Mouse (Mus musculus) stomach, embryonic 16.5 days (tissue): ENCODE results near the gene Dnajc19. TPM values are rescaled to one million over a fixed set of nuclear protein-coding genes. Genes with fewer than 3 reads are reported as not detected.

Source experiments
- ATAC-seq: fragments of 200-750 bp; cut with Nextera tagmentation; 2 replicates; pipeline ENCODE4 v1.8.0; 2017; ENCODE audit warnings: moderate number of reproducible peaks, moderate TSS enrichment; ENCODE audit not compliant: insufficient read depth, low FRiP score
- H3K27ac ChIP-seq: fragments of 300-500 bp; sonication (generic); 2 replicates; pipeline ENCODE4 v1.5.1; 2014; ENCODE audit warnings: low read length
- H3K27me3 ChIP-seq: fragments of 300-500 bp; sonication (generic); 2 replicates; pipeline ENCODE4 v1.6.1; 2014; ENCODE audit warnings: low read length, control low read depth, mixed read lengths; ENCODE audit not compliant: control insufficient read depth, insufficient read depth
- H3K36me3 ChIP-seq: fragments of 300-500 bp; sonication (generic); 2 replicates; pipeline ENCODE4 v1.6.1; 2014; ENCODE audit warnings: low read length; ENCODE audit not compliant: control insufficient read depth, insufficient read depth
- H3K4me1 ChIP-seq: fragments of 300-500 bp; sonication (generic); 2 replicates; pipeline ENCODE4 v1.6.1; 2014; ENCODE audit warnings: low read length, control low read depth, mixed read lengths; ENCODE audit not compliant: control insufficient read depth, insufficient read depth
- H3K4me2 ChIP-seq: fragments of 300-500 bp; sonication (generic); 2 replicates; pipeline ENCODE4 v1.6.1; 2014; ENCODE audit warnings: low read depth, low read length, mixed read lengths
- H3K4me3 ChIP-seq: fragments of 300-500 bp; sonication (generic); replicated peaks from 2 replicates; pipeline ENCODE4 v1.5.1; 2014; ENCODE audit warnings: mild to moderate bottlenecking, low read length
- H3K9ac ChIP-seq: fragments of 300-500 bp; sonication (generic); 2 replicates; pipeline ENCODE4 v1.6.1; 2014; ENCODE audit warnings: low read length
- H3K9me3 ChIP-seq: fragments of 300-500 bp; sonication (generic); replicated peaks from 2 replicates; pipeline ENCODE4 v1.6.1; 2016; ENCODE audit warnings: low read length, control low read depth; ENCODE audit not compliant: control insufficient read depth
- WGBS: fragments of 180-500 bp; shearing (Covaris S2); extraction: QIAGEN DNeasy Blood & Tissue Kit; methylation state at CpG from one replicate; pipeline ENCODE4 v1.1.7; 2014; 5-methylcytosine and 5-hydroxymethylcytosine counted together
- polyA plus RNA-seq: library from polyadenylated mRNA; unstranded; fragments of >200 nt; fragmentation: Nextera tagmentation; extraction: Ambion mirVana; gene quantifications from 2 replicates; pipeline ENCODE4 v1.2.1, GENCODE M21; 2015

Gene Dnajc19
- polyA plus RNA-seq = 110 and 127 TPM in 2 replicates

- Histone ChIP-seq H3K4me2 (peak within 1 kb of the TSS; percentile 74), H3K9me3 (no peaks in the 10 kb centered on the region), H3K9ac (peak within 1 kb of the TSS; percentile 87), H3K36me3 (0 out of 2 replicates have a peak, but pooled peaks cover 3% of the 10 kb centered on the region), H3K4me1 (peaks cover 13% of the 10 kb centered on the region), H3K4me3 (peak within 1 kb of the TSS; percentile 82), H3K27me3 (no peaks in the 10 kb centered on the region), H3K27ac (peak within 1 kb of the TSS; percentile 78; the same call in 1 of the 2 replicates)
- under 1% methylated on average over 50 of the region's 50 CpGs for WGBS
- ATAC-seq = peak; percentile 95
These were observed at the start of gene Dnajc19 for GRCm38 (mm10) chr3:34080900-34081662. Gene Dnajc19, minus strand, starts transcription at chr3:34081321.

- H3K4me1 ChIP-seq = no peaks in the 10 kb centered on the region
- H3K4me3 ChIP-seq = no peak overlapping the region
- no peaks in the 10 kb centered on the region for H3K9me3 ChIP-seq
- H3K27ac ChIP-seq = no peak overlapping the region
- no peak overlapping the region for H3K4me2 ChIP-seq
- ATAC-seq = no peak
- WGBS = 82% methylated on average over 6 of the region's 6 CpGs
- H3K9ac ChIP-seq = no peak overlapping the region
- H3K27me3 ChIP-seq = no peaks in the 10 kb centered on the region
- H3K36me3 ChIP-seq = no peaks in the 10 kb centered on the region
These were observed 48.8 kb upstream of the Dnajc19 start for GRCm38 (mm10) chr3:34129957-34130356.

DNA sequence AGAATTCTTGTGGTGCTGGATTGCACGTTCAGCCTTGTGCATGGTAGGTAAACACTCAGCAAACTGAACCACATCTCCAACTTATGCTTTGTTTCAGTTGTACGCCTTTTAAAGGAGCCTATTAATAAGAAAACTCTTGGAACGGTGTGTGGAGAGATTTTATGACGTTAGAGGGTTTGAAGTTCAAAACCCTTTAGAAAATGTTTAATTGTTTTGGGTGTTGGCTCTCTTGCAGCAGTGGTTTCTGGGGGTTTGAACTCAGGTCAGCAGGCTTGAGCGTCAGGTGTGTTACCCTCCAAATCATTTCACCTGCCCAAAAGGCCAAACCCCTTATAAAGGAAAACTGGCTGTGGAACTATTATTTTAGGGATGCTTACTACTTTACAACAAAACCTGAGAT lies 40.2 kb upstream of the Dnajc19 start:
- WGBS = 81% methylated on average over 5 of the region's 5 CpGs
- no peaks in the 10 kb centered on the region for H3K36me3 ChIP-seq
- H3K9ac ChIP-seq = no peak overlapping the region
- H3K27ac ChIP-seq = no peak overlapping the region
- no peak for ATAC-seq
- no peaks in the 10 kb centered on the region for H3K9me3 ChIP-seq
- no peaks in the 10 kb centered on the region for H3K4me1 ChIP-seq
- no peak overlapping the region for H3K4me3 ChIP-seq
- no peaks in the 10 kb centered on the region for H3K27me3 ChIP-seq
- no peak overlapping the region for H3K4me2 ChIP-seq

DNA sequence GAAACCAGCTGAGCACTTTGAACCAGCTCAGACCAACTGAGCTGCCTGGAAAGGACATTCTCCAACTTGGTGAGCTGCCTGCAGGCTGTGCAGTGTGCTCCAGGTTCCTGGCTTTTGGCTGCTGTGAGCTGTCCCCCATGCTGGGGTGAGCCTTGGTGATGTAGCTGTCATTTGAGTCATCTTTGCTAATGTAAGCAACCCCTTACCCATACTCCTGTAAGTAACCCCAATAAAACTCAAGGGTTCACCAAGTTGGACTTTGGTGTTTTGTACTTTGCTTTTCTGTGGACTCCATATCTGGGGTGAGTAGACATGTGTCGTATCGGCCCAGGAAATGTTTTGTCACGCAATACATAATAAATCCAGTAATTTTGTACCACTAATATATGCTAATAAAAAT lies 39.7 kb upstream of the Dnajc19 start:
- WGBS = 88% methylated on average over 3 of the region's 3 CpGs
- no peak overlapping the region for H3K4me2 ChIP-seq
- H3K9me3 ChIP-seq = no peaks in the 10 kb centered on the region
- no peak overlapping the region for H3K27ac ChIP-seq
- H3K9ac ChIP-seq = no peak overlapping the region
- no peak overlapping the region for H3K4me3 ChIP-seq
- H3K36me3 ChIP-seq = no peaks in the 10 kb centered on the region
- ATAC-seq = no peak
- no peaks in the 10 kb centered on the region for H3K4me1 ChIP-seq
- no peaks in the 10 kb centered on the region for H3K27me3 ChIP-seq

DNA sequence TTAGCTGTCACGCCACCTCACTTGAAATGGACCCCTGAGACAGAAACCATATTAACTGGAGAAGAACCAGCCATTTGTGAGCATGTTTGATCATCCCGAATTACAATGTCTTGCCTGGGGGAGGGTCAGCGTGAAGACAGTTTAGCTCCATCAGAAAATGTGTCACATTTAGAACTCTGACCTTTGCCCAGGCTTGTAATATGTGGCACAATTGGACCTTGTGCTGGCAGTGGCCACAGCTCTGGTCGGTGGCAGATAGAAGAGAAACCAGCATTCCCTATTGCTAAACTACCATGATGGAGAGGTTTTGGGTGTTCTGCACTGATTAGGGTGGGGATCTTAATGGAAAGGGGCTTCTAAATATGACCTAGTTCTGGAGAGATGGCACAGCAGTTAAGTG lies 38.7 kb upstream of the Dnajc19 start:
- Histone ChIP-seq H3K27ac (no peak overlapping the region), H3K36me3 (no peaks in the 10 kb centered on the region), H3K9me3 (no peaks in the 10 kb centered on the region), H3K4me2 (no peak overlapping the region), H3K4me1 (no peaks in the 10 kb centered on the region), H3K27me3 (no peaks in the 10 kb centered on the region), H3K4me3 (no peak overlapping the region), H3K9ac (no peak overlapping the region)
- 73% methylated on average over 4 of the region's 4 CpGs for WGBS
- ATAC-seq = no peak

GRCm38 (mm10) chr3:34115806-34116205 lies 34.7 kb upstream of the Dnajc19 start:
- WGBS = 54% methylated on average over 6 of the region's 6 CpGs
- no peaks in the 10 kb centered on the region for H3K9me3 ChIP-seq
- no peaks in the 10 kb centered on the region for H3K36me3 ChIP-seq
- no peak overlapping the region for H3K4me2 ChIP-seq
- H3K27ac ChIP-seq = no peak overlapping the region
- ATAC-seq = no peak
- no peaks in the 10 kb centered on the region for H3K27me3 ChIP-seq
- H3K4me3 ChIP-seq = no peak overlapping the region
- H3K9ac ChIP-seq = no peak overlapping the region
- no peaks in the 10 kb centered on the region for H3K4me1 ChIP-seq

- Histone ChIP-seq H3K4me2 (no peak overlapping the region), H3K4me3 (no peak overlapping the region), H3K27me3 (no peaks in the 10 kb centered on the region), H3K9ac (no peak overlapping the region), H3K36me3 (no peaks in the 10 kb centered on the region), H3K4me1 (no peaks in the 10 kb centered on the region), H3K27ac (no peak overlapping the region), H3K9me3 (no peaks in the 10 kb centered on the region)
- no peak for ATAC-seq
- 67% methylated on average over 11 of the region's 11 CpGs for WGBS
These were observed 31.0 kb upstream of the Dnajc19 start for GRCm38 (mm10) chr3:34111941-34112685.

DNA sequence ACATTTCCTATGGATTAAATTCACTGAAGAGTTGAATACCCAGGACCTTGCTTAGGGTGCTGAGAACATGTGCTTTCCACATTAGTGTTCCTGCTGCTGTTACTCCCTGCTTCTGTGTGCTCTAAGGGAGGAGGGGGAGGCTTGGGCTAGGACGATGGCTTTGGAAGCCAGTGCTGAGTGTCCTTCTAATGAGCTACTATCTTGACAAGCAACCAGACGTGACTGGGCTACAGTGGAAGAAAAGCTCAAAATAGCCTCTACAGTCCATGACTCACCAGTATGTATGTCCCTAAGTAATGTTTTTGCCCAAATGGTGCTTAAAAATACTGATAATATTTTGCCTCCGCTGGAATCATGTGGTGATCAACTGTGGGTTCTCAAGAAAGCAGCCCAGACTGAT lies 26.5 kb upstream of the Dnajc19 start:
- H3K9me3 ChIP-seq = no peaks in the 10 kb centered on the region
- no peaks in the 10 kb centered on the region for H3K27me3 ChIP-seq
- no peak overlapping the region for H3K4me2 ChIP-seq
- H3K36me3 ChIP-seq = no peaks in the 10 kb centered on the region
- H3K4me3 ChIP-seq = no peak overlapping the region
- WGBS = 68% methylated on average over 3 of the region's 3 CpGs
- H3K27ac ChIP-seq = no peak overlapping the region
- no peak for ATAC-seq
- H3K9ac ChIP-seq = no peak overlapping the region
- H3K4me1 ChIP-seq = no peaks in the 10 kb centered on the region

- no peak overlapping the region for H3K4me3 ChIP-seq
These were observed 25.3 kb upstream of the Dnajc19 start for GRCm38 (mm10) chr3:34106421-34106820.

More at GRCm38 (mm10) chr3:34106421-34106820, 25.3 kb upstream of the Dnajc19 start:
- Histone ChIP-seq H3K4me1 (no peaks in the 10 kb centered on the region), H3K27me3 (no peaks in the 10 kb centered on the region), H3K4me2 (no peak overlapping the region), H3K36me3 (no peaks in the 10 kb centered on the region), H3K9me3 (no peaks in the 10 kb centered on the region), H3K9ac (no peak overlapping the region), H3K27ac (no peak overlapping the region)
- no peak for ATAC-seq
- 15% methylated on average over 9 of the region's 9 CpGs for WGBS
